Mouse (Mus musculus) mesoderm, embryonic 11.5 days (tissue): ENCODE data around the gene Zglp1.

ENCODE experiments used
- DNase-seq: peaks from one replicate; pipeline ENCODE4 v3.0.0-alpha.2; 2012; ENCODE audit warnings: low read depth, low spot score

Gene Zglp1

DNA sequence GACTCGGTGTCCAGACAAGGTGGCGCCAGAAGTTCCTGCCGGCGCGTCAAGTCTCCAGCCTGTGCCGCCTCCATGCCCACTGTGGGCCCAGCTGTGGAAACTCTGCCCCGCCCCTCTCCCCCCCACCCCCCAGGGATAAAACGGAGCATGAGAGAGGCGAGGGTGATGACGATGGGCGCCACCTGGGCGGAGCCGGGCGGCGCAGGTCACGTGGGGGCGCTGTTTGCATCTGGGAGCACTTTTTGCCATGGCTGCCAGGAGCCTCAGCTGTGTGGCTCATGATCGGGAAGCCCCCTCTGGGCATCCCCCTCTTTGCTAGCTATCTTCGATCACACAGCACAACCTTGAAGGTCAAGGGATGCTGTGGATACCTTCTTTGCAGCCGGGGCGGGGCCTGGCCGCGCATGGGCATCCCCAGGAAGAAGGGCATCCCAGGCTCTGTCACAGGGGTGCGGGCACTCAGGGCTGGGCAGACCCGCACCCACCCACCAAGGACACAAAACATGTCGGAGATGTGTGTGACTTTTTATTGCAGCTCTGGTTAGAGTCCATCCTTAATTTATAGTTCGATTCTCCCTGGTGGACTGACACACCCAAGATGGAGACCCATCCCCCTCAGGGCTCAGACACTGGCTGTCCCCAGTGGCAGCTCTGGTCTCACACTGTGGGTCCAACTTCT lies at the start of gene Zglp1:
Zglp1 (minus strand) TSS at position 88 of the 679 bp plus-strand sequence.
- DNase-seq: no peak

GRCm38 (mm10) chr9:21115105-21115504 lies 48.2 kb upstream of the Zglp1 start:
- no peak for DNase-seq

GRCm38 (mm10) chr9:21114190-21114589 lies 47.3 kb upstream of the Zglp1 start:
- DNase-seq: no peak

GRCm38 (mm10) chr9:21113751-21114150 lies 46.9 kb upstream of the Zglp1 start:
- no peak for DNase-seq

GRCm38 (mm10) chr9:21107607-21108237 lies 40.8 kb upstream of the Zglp1 start:
- no peak for DNase-seq

DNA sequence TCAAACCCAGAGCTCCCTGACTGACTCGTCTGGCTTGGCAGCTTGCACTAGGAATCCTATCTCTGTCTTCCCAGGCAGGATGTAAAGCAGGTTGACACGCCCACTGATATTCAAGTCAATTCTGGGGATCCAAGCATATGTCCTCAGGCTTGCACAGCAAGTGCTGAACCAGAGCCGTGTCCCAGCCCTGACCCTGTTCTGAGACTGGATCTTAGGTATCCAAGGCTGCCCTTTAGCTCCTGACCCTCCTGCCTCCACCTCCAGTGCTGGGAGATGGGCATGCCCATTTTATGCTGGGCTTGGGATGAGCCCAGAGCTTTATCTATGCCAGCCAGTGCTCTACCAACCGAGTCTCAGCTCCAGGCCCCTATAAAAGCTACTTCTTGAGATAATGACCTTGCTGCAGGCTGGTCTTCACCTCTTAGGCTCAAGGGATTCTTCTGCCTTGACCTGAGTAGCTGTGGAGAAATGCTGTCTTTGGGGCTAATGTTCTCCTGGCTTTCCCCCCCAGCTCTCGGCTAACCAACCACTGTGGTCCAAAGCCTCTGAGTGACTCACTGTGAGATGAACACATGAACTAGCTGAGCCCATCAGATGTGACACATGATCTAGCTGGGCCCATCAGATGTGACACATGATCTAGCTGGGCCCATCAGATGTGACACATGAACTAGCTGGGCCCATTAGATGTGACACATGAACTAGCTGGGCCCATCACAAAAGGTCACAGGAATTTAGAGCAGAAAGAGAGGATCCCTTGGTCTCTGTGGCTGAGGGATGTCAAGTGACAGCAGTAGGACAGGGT lies 39.1 kb upstream of the Zglp1 start:
- no peak for DNase-seq

- DNase-seq: no peak
Observed at GRCm38 (mm10) chr9:21104814-21105213, 37.9 kb upstream of the Zglp1 start.

- DNase-seq: no peak
Observed at GRCm38 (mm10) chr9:21102076-21102475, 35.2 kb upstream of the Zglp1 start.

DNA sequence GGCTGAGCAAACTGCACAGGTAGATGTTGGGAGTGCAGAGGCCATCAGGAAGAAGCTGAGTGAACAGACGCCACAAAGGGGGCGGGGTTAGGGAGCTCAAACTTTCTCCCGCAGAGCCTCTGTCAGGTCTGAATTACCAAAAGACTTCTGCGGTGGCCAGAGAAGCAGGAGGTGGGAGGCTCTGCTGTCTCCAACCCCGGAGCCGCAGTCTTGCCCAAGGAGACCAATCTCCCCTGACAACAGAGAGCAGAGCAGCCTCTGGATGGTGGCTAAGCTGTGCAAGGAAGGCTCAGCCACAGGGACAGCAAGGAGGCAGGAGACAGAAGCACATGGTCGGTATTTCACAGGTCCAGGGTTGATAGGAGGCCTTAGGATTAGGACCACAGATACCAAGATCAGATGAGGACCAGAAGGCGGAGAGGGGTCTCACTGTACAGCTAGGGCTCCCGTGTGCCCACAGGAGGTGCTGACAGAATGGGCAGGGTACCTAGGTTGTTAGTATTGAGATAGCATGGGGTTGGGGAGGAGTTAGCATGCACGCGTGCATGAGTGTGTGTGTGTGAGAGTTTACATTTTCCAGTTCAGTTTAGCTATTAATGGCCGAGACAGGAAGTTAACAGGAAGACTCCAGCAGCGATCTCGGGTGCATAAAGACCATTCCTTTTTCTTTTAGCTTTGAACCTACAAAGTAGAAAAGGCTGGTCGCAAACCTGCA lies 33.7 kb upstream of the Zglp1 start:
- no peak for DNase-seq

- no peak for DNase-seq
Observed at GRCm38 (mm10) chr9:21097793-21098192, 30.9 kb upstream of the Zglp1 start.

GRCm38 (mm10) chr9:21095958-21096357 lies 29.1 kb upstream of the Zglp1 start:
- no peak for DNase-seq

- DNase-seq: no peak
Observed at GRCm38 (mm10) chr9:21093423-21093822, 26.5 kb upstream of the Zglp1 start.

- DNase-seq: peak; percentile 98
Observed at GRCm38 (mm10) chr9:21091707-21092320, 24.9 kb upstream of the Zglp1 start, which contains the start of the genes Gm38431 and Raver1. TSS of gene Gm38431 (minus strand) at chr9:21091997. TSS of gene Raver1 (minus strand) at chr9:21092008.

DNA sequence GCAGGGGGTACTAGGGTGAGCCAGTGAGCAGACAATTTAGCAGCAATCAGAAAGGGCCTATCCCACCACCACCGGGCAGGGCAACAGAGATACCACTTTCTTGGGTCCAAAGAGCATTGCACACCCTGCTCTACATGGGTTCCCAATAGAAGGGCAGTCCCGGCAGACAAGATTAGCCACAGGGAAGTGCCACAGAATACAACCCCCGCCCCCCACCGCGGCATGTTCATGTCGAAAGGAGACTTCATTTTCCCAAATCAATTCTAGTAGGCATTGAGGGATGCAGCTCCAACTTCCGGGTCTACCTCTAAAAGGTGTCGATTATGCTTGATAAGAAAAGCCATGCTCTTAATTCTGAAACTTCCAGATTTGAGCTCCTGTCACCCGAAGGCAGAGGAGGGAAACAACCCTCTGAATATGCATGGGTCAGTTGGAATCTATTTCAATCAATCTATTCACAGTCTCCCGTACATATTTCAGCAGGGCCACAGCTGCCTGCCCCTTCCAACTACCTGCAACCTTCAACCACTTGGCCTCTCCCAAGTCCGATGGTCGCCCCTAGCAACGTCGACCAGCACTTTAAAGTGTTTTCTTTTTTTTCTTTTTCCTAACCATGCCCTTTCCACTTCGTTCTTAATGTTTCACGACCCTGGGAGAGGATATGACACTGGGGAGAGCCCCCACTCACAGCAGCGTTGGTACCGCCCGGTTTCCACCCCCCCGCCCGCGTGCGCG lies 24.2 kb upstream of the Zglp1 start:
- DNase-seq: no peak

- no peak for DNase-seq
Observed at GRCm38 (mm10) chr9:21090537-21090936, 23.6 kb upstream of the Zglp1 start.

GRCm38 (mm10) chr9:21083324-21083723 lies 16.4 kb upstream of the Zglp1 start:
- no peak for DNase-seq

DNA sequence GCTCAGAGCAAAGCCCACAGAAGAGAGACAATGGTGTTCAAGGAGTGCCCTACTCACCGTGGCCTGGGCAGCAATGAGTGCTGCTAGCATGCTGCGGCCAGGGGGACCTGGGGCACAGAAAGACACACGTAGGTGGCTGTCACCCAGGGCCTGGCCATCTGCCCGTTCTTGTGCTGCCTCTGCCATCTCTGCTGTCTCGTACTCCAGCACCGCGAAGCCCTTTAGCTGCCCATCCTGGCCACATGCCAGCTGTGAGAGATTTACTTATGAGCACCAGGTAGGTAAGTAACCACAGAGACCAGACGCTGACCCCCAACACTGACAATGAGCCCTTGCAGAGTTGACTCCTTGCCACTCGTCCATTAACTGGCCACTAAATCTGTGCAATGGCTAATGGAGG lies 14.2 kb upstream of the Zglp1 start:
- DNase-seq: no peak

- no peak for DNase-seq
Observed at GRCm38 (mm10) chr9:21075625-21076024, 8.7 kb upstream of the Zglp1 start.

- no peak for DNase-seq
Observed at GRCm38 (mm10) chr9:21074173-21074572, 7.3 kb upstream of the Zglp1 start.

DNA sequence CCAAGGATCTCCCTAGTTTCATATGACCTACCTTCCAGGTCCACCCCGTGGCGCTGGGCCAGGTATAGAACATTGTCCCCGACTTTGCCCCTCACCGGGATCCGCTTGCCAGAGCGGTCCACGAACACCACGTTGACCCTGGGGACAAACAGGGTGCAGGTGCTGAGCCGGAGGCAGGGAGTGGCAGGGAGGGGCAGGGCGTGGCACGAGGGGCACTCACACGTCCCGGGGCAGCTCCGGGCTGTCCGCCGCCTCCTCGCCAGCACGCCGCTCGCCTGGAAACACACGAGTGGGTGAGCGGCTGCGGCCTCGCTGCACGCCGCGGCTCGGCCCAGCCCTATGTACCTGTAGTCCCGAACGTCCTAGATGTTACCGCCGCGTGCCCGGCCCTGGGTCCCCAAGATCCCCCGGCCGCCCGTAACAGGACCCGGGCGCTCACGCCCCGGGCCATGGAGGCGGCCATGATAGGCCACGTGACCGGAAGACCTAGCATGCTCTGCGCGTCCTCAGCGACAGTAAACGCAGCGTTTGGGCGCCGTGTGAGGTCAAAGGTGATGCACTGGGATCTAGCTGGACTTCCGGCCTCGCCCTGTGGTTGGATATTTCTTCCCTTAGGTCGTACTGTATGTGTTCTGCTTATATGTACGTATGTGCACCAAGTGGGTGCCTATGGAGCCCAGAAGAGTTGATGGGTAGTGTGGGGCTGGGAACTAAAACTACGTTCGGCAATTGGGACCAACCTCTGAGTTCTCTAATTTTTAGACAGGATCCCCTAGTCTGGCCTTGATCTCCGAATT lies 6.3 kb upstream of the Zglp1 start, which contains the start of the genes Gm49373 and Fdx1l:
Gm49373 (minus strand) TSS at position 53 of the 797 bp plus-strand sequence.
Fdx1l (minus strand) TSS at position 571 of the 797 bp plus-strand sequence.
- peak; percentile 92 for DNase-seq
